In genomic region chr3:9341657-9342056, GRCm38 (mm10) we compare ENCODE assay signal across 16 mouse cellular contexts.
A peak's percentile ranks its signal among the peaks of the same experiment; 100 is the strongest.
DNase-seq lines count a peak whose midpoint lies in the region; ATAC-seq and TF ChIP-seq lines count a peak whose summit lies in the region.
"Had no signal": no experiment of that assay in that cellular context is flagged by ENCODE, and none has a peak within 500 bp of the region (broad histone marks: within the 10 kb centered on the region; RNA-seq: fewer than 3 reads in every experiment).

No protein-coding gene starts in this region.

- TF ChIP-seq POLR2A in brain, embryonic 14.5 days (IDR thresholded peaks at IDR 0.05; ENCODE audit: borderline replicate concordance, extremely low read depth, insufficient read depth, insufficient read length, poor library complexity, severe bottlenecking) = no peak

- no peak for TF ChIP-seq EP300 in lung, postnatal 0 days (IDR thresholded peaks at IDR 0.05)

- peaks cover 7% of the 10 kb centered on the region for H3K4me1 ChIP-seq in forebrain, embryonic 16.5 days (replicated peaks; ENCODE audit: control insufficient read depth, insufficient read depth, low read length)
- peaks cover 20% of the 10 kb centered on the region for H3K4me1 ChIP-seq in forebrain, embryonic 13.5 days
- H3K4me1 ChIP-seq in kidney, embryonic 16.5 days (ENCODE audit: insufficient read depth, low read length) = peaks cover 22% of the 10 kb centered on the region
- H3K4me1 ChIP-seq in kidney, embryonic 14.5 days (ENCODE audit: control insufficient read depth, insufficient read depth, low read length) = peaks cover 7% of the 10 kb centered on the region
- H3K4me1 ChIP-seq in lung, postnatal 0 days (ENCODE audit: insufficient read depth, low read depth, low read length) = peaks cover 5% of the 10 kb centered on the region; the same call in 1 of the 2 replicates

- no peak for TF ChIP-seq CTCF in lung, postnatal 0 days (IDR thresholded peaks at IDR 0.05)
- no peak for TF ChIP-seq CTCF in brain, embryonic 14.5 days (IDR thresholded peaks at IDR 0.05; ENCODE audit: borderline replicate concordance, extremely low read depth, insufficient read depth, insufficient read length)

- no peaks in the 10 kb centered on the region for H3K9me3 ChIP-seq in forebrain, embryonic 16.5 days (ENCODE audit: control insufficient read depth, low read length)
- H3K9me3 ChIP-seq in forebrain, embryonic 13.5 days (replicated peaks) = no peaks in the 10 kb centered on the region
- H3K9me3 ChIP-seq in kidney, embryonic 16.5 days (ENCODE audit: low read length) = no peaks in the 10 kb centered on the region
- no peaks in the 10 kb centered on the region for H3K9me3 ChIP-seq in kidney, embryonic 14.5 days (ENCODE audit: control insufficient read depth, low read length)
- H3K9me3 ChIP-seq in lung, postnatal 0 days (ENCODE audit: low read length) = no peaks in the 10 kb centered on the region
- H3K9me3 ChIP-seq: hindbrain, embryonic 13.5 days; limb, embryonic 13.5 days; stomach, embryonic 15.5 days had no signal

- H3K36me3 ChIP-seq in forebrain, embryonic 16.5 days (ENCODE audit: control insufficient read depth, insufficient read depth) = no peaks in the 10 kb centered on the region
- no peaks in the 10 kb centered on the region for H3K36me3 ChIP-seq in forebrain, embryonic 13.5 days (ENCODE audit: poor library complexity, severe bottlenecking)
- no peaks in the 10 kb centered on the region for H3K36me3 ChIP-seq in kidney, embryonic 16.5 days (ENCODE audit: insufficient read depth, low read length)
- H3K36me3 ChIP-seq in kidney, embryonic 14.5 days (ENCODE audit: control insufficient read depth, insufficient read depth, low read length) = no peaks in the 10 kb centered on the region
- no peaks in the 10 kb centered on the region for H3K36me3 ChIP-seq in lung, postnatal 0 days (ENCODE audit: insufficient read depth, low read length)
- H3K36me3 ChIP-seq: hindbrain, embryonic 13.5 days; limb, embryonic 13.5 days; stomach, embryonic 15.5 days had no signal

- H3K27ac ChIP-seq in forebrain, embryonic 16.5 days (ENCODE audit: low read length) = no peak overlapping the region
- H3K27ac ChIP-seq in forebrain, embryonic 13.5 days = no peak overlapping the region
- peak overlapping the region; percentile 38; the same call in 1 of the 2 replicates for H3K27ac ChIP-seq in kidney, embryonic 16.5 days (ENCODE audit: low read length)
- no peak overlapping the region for H3K27ac ChIP-seq in kidney, embryonic 14.5 days (ENCODE audit: low read depth, low read length)
- no peak overlapping the region for H3K27ac ChIP-seq in lung, postnatal 0 days (ENCODE audit: low read length)
- H3K27ac ChIP-seq: heart, adult 2 months; limb, embryonic 13.5 days; macrophage; stomach, embryonic 15.5 days had no signal

- no peak overlapping the region for H3K4me2 ChIP-seq in forebrain, embryonic 16.5 days (ENCODE audit: low read length)
- H3K4me2 ChIP-seq in forebrain, embryonic 13.5 days = no peak overlapping the region
- H3K4me2 ChIP-seq in kidney, embryonic 16.5 days (replicated peaks; ENCODE audit: low read depth, low read length) = no peak overlapping the region
- H3K4me2 ChIP-seq in kidney, embryonic 14.5 days (replicated peaks; ENCODE audit: low read depth, low read length) = no peak overlapping the region
- no peak overlapping the region for H3K4me2 ChIP-seq in lung, postnatal 0 days (replicated peaks; ENCODE audit: low read depth, low read length)

- no peak overlapping the region for H3K9ac ChIP-seq in forebrain, embryonic 16.5 days (replicated peaks; ENCODE audit: low read depth, low read length)
- H3K9ac ChIP-seq in forebrain, embryonic 13.5 days = no peak overlapping the region
- H3K9ac ChIP-seq in kidney, embryonic 16.5 days (replicated peaks; ENCODE audit: low read length) = no peak overlapping the region
- no peak overlapping the region for H3K9ac ChIP-seq in kidney, embryonic 14.5 days (ENCODE audit: low read depth, low read length)
- no peak overlapping the region for H3K9ac ChIP-seq in lung, postnatal 0 days (replicated peaks; ENCODE audit: low read depth)
- H3K9ac ChIP-seq: stomach, embryonic 15.5 days had no signal

- DNase-seq in lung, postnatal 0 days (ENCODE audit: low spot score) = peak; percentile 21
- no peak for DNase-seq in lung, postnatal 14 days
- peak; percentile 61 for DNase-seq in brain, embryonic 14.5 days (ENCODE audit: low read depth)
- DNase-seq: cerebellum, adult 8-10 months; right cerebral cortex, postnatal 25 days had no signal

- peak; percentile 29; the same call in 1 of the 2 replicates for ATAC-seq in forebrain, embryonic 16.5 days
- no peak for ATAC-seq in forebrain, embryonic 13.5 days
- no peak for ATAC-seq in kidney, embryonic 16.5 days (ENCODE audit: low FRiP score, low TSS enrichment)
- ATAC-seq in kidney, embryonic 14.5 days (ENCODE audit: low FRiP score, low TSS enrichment) = no peak
- ATAC-seq in lung, postnatal 0 days = no peak
- ATAC-seq: activated CD4-positive, CD25-positive, alpha-beta regulatory T cell, adult 4 months had no signal

- 46% methylated on average over 5 of the region's 5 CpGs for WGBS in forebrain, embryonic 16.5 days
- 41% methylated on average over 5 of the region's 5 CpGs for WGBS in forebrain, embryonic 13.5 days
- WGBS in kidney, embryonic 16.5 days = 60% methylated on average over 5 of the region's 5 CpGs
- WGBS in kidney, embryonic 14.5 days = 57% methylated on average over 5 of the region's 5 CpGs
- WGBS in lung, postnatal 0 days = 44% methylated on average over 5 of the region's 5 CpGs

- no peak overlapping the region for H3K4me3 ChIP-seq in forebrain, embryonic 16.5 days (replicated peaks; ENCODE audit: low read length)
- no peak overlapping the region for H3K4me3 ChIP-seq in forebrain, embryonic 13.5 days
- H3K4me3 ChIP-seq in kidney, embryonic 16.5 days (ENCODE audit: low read length) = no peak overlapping the region
- H3K4me3 ChIP-seq in kidney, embryonic 14.5 days (ENCODE audit: low read length) = no peak overlapping the region
- H3K4me3 ChIP-seq in lung, postnatal 0 days (ENCODE audit: low read depth, low read length) = no peak overlapping the region
- H3K4me3 ChIP-seq: heart, adult 2 months had no signal

- peaks cover 6% of the 10 kb centered on the region for H3K27me3 ChIP-seq in forebrain, embryonic 16.5 days (replicated peaks; ENCODE audit: control insufficient read depth, insufficient read depth, low read length)
- peaks cover 28% of the 10 kb centered on the region for H3K27me3 ChIP-seq in forebrain, embryonic 13.5 days
- 0 out of 2 replicates have a peak, but pooled peaks cover 7% of the 10 kb centered on the region for H3K27me3 ChIP-seq in kidney, embryonic 16.5 days (ENCODE audit: insufficient read depth, low read length)
- H3K27me3 ChIP-seq in kidney, embryonic 14.5 days (ENCODE audit: control insufficient read depth, insufficient read depth, low read length) = peaks cover 3% of the 10 kb centered on the region; the same call in 1 of the 2 replicates
- H3K27me3 ChIP-seq in lung, postnatal 0 days (replicated peaks; ENCODE audit: insufficient read depth, low read length) = no peaks in the 10 kb centered on the region
- H3K27me3 ChIP-seq: CH12.LX; stomach, embryonic 15.5 days had no signal
